Mouse (Mus musculus) adrenal gland, postnatal 10 days (tissue): ENCODE measurements at regions not wholly inside any gene's neighbourhood (a gene's known extent, or its start where the extent isn't known, plus 50 kb on each side); places are given as distances from the start of the nearest gene placed in this dataset.

ENCODE experiments used
- DNase-seq: peaks from one replicate; pipeline ENCODE4 v3.0.0; 2021; ENCODE audit warnings: mixed read lengths

- no peak for DNase-seq
Measured at GRCm38 (mm10) chr10:117434293-117434842, 54.6 kb upstream of the Cpsf6 start.

GRCm38 (mm10) chr10:117433547-117434292 is 53.9 kb upstream of the Cpsf6 start:
- no peak for DNase-seq

DNA sequence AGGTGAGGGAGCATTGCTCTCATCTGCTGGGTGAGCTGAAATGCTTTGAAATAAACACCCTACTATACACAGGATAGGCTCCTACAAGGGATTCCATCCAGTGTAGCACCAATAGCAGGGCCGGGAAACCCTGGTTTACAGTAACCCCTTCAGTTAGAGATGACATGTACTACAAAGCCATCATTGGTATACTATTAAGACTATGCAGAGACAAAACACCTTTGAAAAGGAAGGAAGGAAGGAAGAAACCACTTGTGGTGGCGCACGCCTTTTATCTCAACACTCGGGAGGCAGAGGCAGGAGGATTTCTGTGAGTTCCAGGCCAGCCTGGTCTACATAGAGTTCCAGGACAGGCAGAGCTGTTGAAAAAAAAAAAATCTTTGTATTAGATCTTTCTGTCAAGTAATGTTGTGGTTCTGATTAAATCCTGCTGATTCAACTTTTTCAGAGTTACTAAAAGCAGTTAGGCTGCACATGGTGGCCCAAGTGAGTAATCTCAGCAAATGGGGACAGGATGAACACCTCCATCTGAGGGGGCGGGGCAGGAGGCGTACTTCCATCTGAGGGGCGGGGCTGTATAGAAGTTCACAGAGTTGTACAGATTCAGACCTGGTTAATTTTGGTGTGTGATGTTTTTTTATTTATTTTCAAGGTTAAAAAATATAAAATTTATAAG is 53.2 kb upstream of the Cpsf6 start:
- DNase-seq = no peak

GRCm38 (mm10) chr10:117432415-117432814 is 52.6 kb upstream of the Cpsf6 start:
- peak; percentile 83 for DNase-seq

DNA sequence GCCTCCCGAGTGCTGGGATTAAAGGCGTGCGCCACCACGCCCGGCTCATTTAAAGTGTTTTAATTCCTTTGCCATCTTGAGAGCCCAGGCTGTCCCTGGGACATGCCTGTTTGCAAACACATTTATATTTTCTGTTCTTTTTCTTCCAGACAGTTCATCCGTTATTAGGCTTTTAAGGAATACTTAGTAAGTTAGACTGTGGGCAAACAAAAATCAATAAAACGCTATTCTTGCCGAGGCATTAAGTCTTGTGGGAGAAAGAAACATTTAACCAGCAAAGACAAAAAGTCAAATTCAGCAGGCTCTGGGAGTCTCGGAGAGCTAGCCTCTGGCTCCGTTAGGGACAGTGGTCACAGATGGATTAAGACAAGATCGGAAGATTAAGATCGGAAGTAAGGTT is 52.0 kb upstream of the Cpsf6 start:
- no peak for DNase-seq

DNA sequence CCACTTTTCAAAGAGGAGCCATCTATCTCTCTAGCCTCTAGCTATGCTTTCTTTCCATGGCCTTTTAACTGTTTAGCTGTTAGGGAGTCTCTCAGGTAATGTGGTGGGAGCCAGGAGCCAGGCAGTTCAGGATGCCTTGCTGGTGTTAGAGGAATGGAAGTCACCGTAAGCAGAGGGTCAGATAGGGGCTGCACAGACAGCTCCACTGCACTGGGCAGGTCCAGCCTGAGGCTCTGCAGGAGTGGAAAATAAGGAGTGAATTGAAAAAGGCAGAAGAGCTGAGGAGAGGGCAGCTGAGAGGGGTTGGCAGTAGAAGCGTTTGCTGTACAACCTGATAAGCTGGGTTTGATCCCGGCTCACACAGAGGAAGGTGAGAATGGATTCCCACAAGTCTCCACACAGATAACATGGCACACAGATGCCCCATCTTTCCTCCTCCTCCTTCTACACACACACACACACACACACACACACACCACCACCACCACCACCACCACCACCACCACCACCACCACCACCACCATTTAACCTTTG is 51.3 kb upstream of the Cpsf6 start:
- no peak for DNase-seq

DNA sequence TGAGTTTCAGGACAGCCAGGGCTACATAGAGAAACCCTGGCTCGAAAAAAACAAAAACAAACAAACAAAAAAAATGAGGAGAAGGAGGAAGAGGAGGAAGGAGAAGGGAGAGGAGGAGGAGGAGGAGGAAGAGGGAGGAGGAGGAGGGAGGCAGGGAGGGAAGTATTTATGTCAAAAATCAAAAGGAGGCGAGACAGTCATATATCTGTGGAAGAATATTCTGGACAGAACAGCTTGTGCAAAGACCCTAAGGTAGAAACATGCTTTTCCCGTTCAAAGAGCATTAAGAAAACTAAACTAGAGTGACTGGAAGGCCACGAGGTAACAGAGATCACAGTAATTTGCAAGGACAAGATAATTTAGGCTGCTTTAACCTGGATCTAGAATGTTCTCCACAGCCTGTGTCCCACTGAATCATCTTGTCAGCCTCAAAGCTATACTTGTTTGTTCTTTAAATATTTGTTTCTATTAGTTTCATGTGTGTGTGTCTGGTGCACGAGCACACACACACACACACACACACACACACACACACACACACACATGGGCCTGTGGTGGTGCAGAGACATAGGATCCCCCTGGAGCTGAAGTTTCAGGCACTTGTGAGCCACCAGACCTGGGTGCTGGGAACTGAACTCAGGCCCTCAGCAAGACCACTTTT is 50.5 kb upstream of the Cpsf6 start:
- DNase-seq = no peak

- no peak for DNase-seq
Measured at GRCm38 (mm10) chr10:117429459-117430183, 49.8 kb upstream of the Cpsf6 start.
